Mouse (Mus musculus) liver, embryonic 16.5 days (tissue): Measurements from ENCODE around the gene Srbd1. TPM values are rescaled to one million over a fixed set of nuclear protein-coding genes. Genes with fewer than 3 reads are reported as not detected.

Source experiments
- ATAC-seq: fragments of 200-750 bp; cut with Nextera tagmentation; 2 replicates; pipeline ENCODE4 v1.8.0; 2017; ENCODE audit warnings: low read depth, mild to moderate bottlenecking, moderate number of reproducible peaks, moderate library complexity
- H3K27ac ChIP-seq: fragments of 300-500 bp; sonication (generic); 2 replicates; pipeline ENCODE4 v1.5.1; 2014; ENCODE audit warnings: mild to moderate bottlenecking, low read length
- H3K27me3 ChIP-seq: fragments of 300-500 bp; sonication (generic); 2 replicates; pipeline ENCODE4 v1.6.1; 2014; ENCODE audit warnings: low read depth, low read length, mixed read lengths; ENCODE audit not compliant: control insufficient read depth, insufficient read depth
- H3K36me3 ChIP-seq: fragments of 300-500 bp; sonication (generic); 2 replicates; pipeline ENCODE4 v1.6.1; 2014; ENCODE audit warnings: mild to moderate bottlenecking; ENCODE audit not compliant: control insufficient read depth, insufficient read depth
- H3K4me1 ChIP-seq: fragments of 300-500 bp; sonication (generic); 2 replicates; pipeline ENCODE4 v1.6.1; 2014; ENCODE audit warnings: low read depth, low read length, mixed read lengths; ENCODE audit not compliant: control insufficient read depth
- H3K4me2 ChIP-seq: fragments of 300-500 bp; sonication (generic); 2 replicates; pipeline ENCODE4 v1.6.1; 2014; ENCODE audit warnings: low read depth, low read length, mixed read lengths
- H3K4me3 ChIP-seq: fragments of 300-500 bp; sonication (generic); 2 replicates; pipeline ENCODE4 v1.5.1; 2014; ENCODE audit warnings: low read depth, mild to moderate bottlenecking, low read length
- H3K9ac ChIP-seq: fragments of 300-500 bp; sonication (generic); 2 replicates; pipeline ENCODE4 v1.6.1; 2014; ENCODE audit warnings: low read depth, low read length
- H3K9me3 ChIP-seq: fragments of 300-500 bp; sonication (generic); replicated peaks from 2 replicates; pipeline ENCODE4 v1.6.1; 2016; ENCODE audit warnings: low read length; ENCODE audit not compliant: control insufficient read depth
- WGBS: fragments of 180-500 bp; shearing (Covaris S2); extraction: QIAGEN DNeasy Blood & Tissue Kit; methylation state at CpG from one replicate; pipeline ENCODE4 v1.1.7; 2014; ENCODE audit not compliant: insufficient replicate concordance; 5-methylcytosine and 5-hydroxymethylcytosine counted together
- polyA plus RNA-seq: library from polyadenylated mRNA; unstranded; fragments of >200 nt; fragmentation: Nextera tagmentation; extraction: Ambion mirVana; gene quantifications from 2 replicates; pipeline ENCODE4 v1.2.1, GENCODE M21; 2015

Srbd1 gene
- polyA plus RNA-seq, 1 experiment from 2014 or later: 8.6 TPM

DNA sequence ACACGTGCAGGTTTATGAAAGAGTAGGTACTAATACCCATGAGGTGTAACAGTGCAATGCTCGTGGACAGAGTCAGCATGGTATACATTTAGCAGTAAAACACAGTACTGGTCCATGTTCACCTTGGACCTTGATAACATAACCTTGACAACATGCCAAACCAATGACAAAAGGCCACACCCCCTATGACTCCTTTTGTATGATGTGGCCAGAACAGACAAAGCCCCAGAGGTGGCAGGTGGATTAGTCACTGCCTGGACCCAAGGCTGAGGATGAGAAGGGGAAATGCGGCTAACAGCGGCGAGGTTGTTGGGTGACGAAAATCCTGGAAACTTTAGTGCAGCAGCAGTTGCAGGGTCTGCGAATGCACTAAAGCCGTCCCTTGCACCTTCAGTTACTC, 170.4 kb downstream of the Srbd1 start:
- H3K36me3 ChIP-seq: no peaks in the 10 kb centered on the region
- no peak overlapping the region for H3K4me3 ChIP-seq
- H3K4me2 ChIP-seq: no peak overlapping the region
- no peaks in the 10 kb centered on the region for H3K27me3 ChIP-seq
- no peaks in the 10 kb centered on the region for H3K9me3 ChIP-seq
- H3K4me1 ChIP-seq: no peaks in the 10 kb centered on the region
- ATAC-seq: no peak
- WGBS: 74% methylated on average over 8 of the region's 8 CpGs
- no peak overlapping the region for H3K9ac ChIP-seq
- no peak overlapping the region for H3K27ac ChIP-seq

- ATAC-seq: no peak
- Histone ChIP-seq H3K36me3 (no peaks in the 10 kb centered on the region), H3K4me2 (no peak overlapping the region), H3K4me3 (no peak overlapping the region), H3K9ac (no peak overlapping the region), H3K4me1 (no peaks in the 10 kb centered on the region), H3K27ac (no peak overlapping the region), H3K27me3 (no peaks in the 10 kb centered on the region), H3K9me3 (no peaks in the 10 kb centered on the region)
- 46% methylated on average over 4 of the region's 4 CpGs for WGBS
Measured at GRCm38 (mm10) chr17:85971120-85971519, 173.9 kb downstream of the Srbd1 start.

DNA sequence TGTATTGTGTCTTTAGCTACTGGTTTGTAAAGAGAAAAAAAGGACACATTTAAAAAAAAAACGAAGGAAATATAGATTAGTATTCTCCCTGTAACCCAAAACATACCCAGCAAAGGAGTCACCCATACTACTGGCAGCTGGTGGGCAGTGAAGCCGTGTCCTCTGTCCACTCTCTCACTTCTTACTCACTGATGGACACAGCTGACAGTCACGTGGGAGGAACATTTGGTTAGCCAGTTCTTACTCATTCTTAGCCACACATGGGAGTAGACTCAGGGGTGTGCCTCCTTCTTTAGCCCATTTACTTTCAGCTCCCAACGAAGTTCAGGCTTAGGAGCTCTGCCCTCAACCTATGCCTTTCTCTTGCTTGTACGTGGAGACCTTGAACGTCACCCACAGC, 183.3 kb downstream of the Srbd1 start:
- H3K27me3 ChIP-seq: peaks cover 2% of the 10 kb centered on the region
- H3K4me2 ChIP-seq: no peak overlapping the region
- H3K9me3 ChIP-seq: no peaks in the 10 kb centered on the region
- 50% methylated on average over 6 of the region's 6 CpGs for WGBS
- no peak overlapping the region for H3K27ac ChIP-seq
- H3K9ac ChIP-seq: no peak overlapping the region
- ATAC-seq: no peak
- H3K4me3 ChIP-seq: no peak overlapping the region
- no peaks in the 10 kb centered on the region for H3K4me1 ChIP-seq
- H3K36me3 ChIP-seq: no peaks in the 10 kb centered on the region

DNA sequence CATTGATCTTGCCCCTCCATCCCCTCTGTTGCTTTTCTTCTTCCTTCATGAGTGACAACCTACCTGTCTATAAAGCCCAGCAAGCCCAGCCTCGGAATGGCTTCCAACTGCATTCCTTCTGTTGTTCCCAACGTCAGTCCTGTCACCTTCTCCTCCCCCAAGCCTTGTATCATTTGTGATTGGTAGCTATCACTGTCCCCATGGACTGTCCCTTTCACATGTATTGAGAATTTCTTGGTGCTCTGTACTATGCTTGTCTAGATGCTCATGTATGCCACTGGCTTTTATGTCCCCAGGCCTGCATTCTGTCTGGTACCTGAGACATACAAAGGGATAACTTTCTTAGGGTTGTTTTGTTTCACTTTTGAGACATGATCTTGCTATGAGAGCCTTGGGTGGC, 193.2 kb downstream of the Srbd1 start:
- H3K4me2 ChIP-seq: no peak overlapping the region
- no peak overlapping the region for H3K4me3 ChIP-seq
- no peak for ATAC-seq
- WGBS: 56% methylated on average over 2 of the region's 2 CpGs
- H3K9me3 ChIP-seq: no peaks in the 10 kb centered on the region
- no peak overlapping the region for H3K27ac ChIP-seq
- no peaks in the 10 kb centered on the region for H3K4me1 ChIP-seq
- no peaks in the 10 kb centered on the region; the same call in none of the 2 replicates for H3K27me3 ChIP-seq
- no peaks in the 10 kb centered on the region for H3K36me3 ChIP-seq
- H3K9ac ChIP-seq: no peak overlapping the region

GRCm38 (mm10) chr17:85949919-85950505, 195.0 kb downstream of the Srbd1 start:
- ATAC-seq: no peak
- no peaks in the 10 kb centered on the region for H3K9me3 ChIP-seq
- no peak overlapping the region for H3K9ac ChIP-seq
- H3K4me1 ChIP-seq: no peaks in the 10 kb centered on the region
- 69% methylated on average over 14 of the region's 14 CpGs for WGBS
- H3K27me3 ChIP-seq: no peaks in the 10 kb centered on the region; the same call in 1 of the 2 replicates
- H3K4me2 ChIP-seq: no peak overlapping the region
- no peaks in the 10 kb centered on the region for H3K36me3 ChIP-seq
- no peak overlapping the region for H3K4me3 ChIP-seq
- H3K27ac ChIP-seq: no peak overlapping the region

DNA sequence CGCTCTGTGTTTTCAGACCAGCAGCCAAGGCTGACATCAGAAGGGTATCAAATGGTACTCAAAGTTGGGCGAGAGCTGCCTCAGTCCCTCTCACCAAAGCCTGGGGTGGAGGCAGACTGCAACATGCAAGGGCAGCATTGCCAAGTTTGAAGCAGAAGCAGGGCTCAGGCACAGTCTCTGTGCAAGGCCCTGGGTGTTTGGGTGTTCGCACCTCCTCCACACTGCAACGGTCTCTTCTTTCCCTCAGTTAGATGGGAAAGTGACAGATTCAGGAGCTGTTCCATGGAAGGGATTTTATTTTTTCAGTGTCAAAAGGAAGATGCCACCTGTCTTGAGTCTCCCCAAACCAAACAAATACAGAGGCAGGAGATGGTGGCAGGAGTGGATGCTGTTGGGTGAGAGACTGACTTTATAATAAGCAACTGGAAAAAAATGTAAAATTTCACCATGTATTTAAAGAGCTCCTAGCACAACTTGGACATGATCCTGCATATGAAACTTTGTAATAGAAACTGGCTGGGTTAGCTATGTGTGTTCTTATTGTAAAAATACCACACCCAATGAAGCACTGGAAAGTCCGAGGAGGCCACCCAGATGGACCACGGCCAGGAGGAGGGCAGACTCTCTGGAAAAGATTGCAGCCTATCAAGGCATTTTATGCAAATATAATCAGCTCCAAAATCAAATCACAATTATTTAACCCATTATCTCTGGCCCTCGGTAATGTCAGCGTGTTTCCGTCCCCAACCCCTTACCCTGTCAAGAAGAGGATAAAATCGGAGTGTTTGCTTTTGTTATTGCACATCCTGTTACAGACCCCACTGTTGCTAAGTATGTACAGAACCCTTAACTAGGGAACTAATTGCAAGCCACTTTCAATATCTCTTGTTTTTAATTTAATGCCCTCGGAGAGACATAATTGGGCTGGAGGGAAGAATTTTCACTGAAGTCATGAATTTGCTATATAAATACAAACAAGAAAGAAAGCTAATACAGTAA, 195.8 kb downstream of the Srbd1 start:
- ATAC-seq: no peak
- no peaks in the 10 kb centered on the region; the same call in 1 of the 2 replicates for H3K27me3 ChIP-seq
- 65% methylated on average over 11 of the region's 11 CpGs for WGBS

DNA sequence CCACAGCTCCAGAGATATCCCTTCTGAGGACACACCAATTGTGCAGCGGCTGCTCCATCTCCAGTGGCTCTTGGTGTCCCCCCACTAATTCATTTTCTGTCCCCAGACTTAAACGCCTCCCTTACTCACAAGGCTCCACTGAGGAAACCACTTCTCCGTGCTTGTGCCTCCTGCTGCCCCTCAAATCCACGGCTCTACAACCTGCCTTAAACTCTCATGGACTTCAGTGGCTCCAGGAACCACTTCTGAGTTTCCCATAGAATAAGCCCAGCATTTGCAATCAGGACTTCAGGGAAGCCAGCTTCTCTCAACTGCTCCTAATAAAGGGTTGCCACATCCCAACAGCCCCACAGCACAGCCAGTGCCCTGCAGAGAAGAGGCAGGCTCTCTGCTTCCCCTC, 200.2 kb downstream of the Srbd1 start:
- no peak overlapping the region for H3K4me2 ChIP-seq
- no peak overlapping the region for H3K9ac ChIP-seq
- 51% methylated on average over 4 of the region's 4 CpGs for WGBS
- no peak overlapping the region for H3K4me3 ChIP-seq
- no peak for ATAC-seq
- no peak overlapping the region for H3K27ac ChIP-seq
- H3K9me3 ChIP-seq: no peaks in the 10 kb centered on the region
- H3K27me3 ChIP-seq: no peaks in the 10 kb centered on the region
- no peaks in the 10 kb centered on the region for H3K4me1 ChIP-seq
- no peaks in the 10 kb centered on the region for H3K36me3 ChIP-seq

More for the DNA sequence above, 195.8 kb downstream of the Srbd1 start:
- Histone ChIP-seq H3K27ac (no peak overlapping the region), H3K4me2 (no peak overlapping the region), H3K9ac (no peak overlapping the region), H3K4me3 (no peak overlapping the region), H3K4me1 (no peaks in the 10 kb centered on the region), H3K9me3 (no peaks in the 10 kb centered on the region), H3K36me3 (no peaks in the 10 kb centered on the region)

GRCm38 (mm10) chr17:85943994-85944640, 200.9 kb downstream of the Srbd1 start:
- Histone ChIP-seq H3K9me3 (no peaks in the 10 kb centered on the region), H3K4me2 (no peak overlapping the region), H3K27ac (no peak overlapping the region), H3K4me3 (no peak overlapping the region), H3K4me1 (no peaks in the 10 kb centered on the region), H3K9ac (no peak overlapping the region), H3K27me3 (no peaks in the 10 kb centered on the region), H3K36me3 (no peaks in the 10 kb centered on the region)
- WGBS: 64% methylated on average over 12 of the region's 12 CpGs
- no peak for ATAC-seq
